Mouse (Mus musculus): ENCODE measurements around the gene Gm32717. TPM values are rescaled to one million over a fixed set of nuclear protein-coding genes. Genes with fewer than 3 reads are reported as not detected.
"Not testable (repeated sequence)": the region's sequence is repeated elsewhere in the genome, so short reads cannot be mapped to it uniquely, and the experiment has no call there.

The Gm32717 gene
- polyA plus RNA-seq (2014; fragmentation: Nextera tagmentation; extraction: Ambion mirVana) = 0.15 and 0.26 TPM in 2 replicates

- not testable (repeated sequence) for H3K27me3 ChIP-seq (ENCODE audit: control insufficient read depth, insufficient read depth, low read length); H3K4me1 ChIP-seq (replicated peaks; ENCODE audit: control insufficient read depth, insufficient read depth, low read length); H3K9me3 ChIP-seq (ENCODE audit: control insufficient read depth, low read length); DNase-seq (ENCODE audit: low spot score); H3K4me3 ChIP-seq (ENCODE audit: low read depth, low read length); H3K27ac ChIP-seq (ENCODE audit: low read depth, low read length); H3K4me2 ChIP-seq (replicated peaks; ENCODE audit: low read depth, low read length); H3K36me3 ChIP-seq (ENCODE audit: control insufficient read depth, insufficient read depth, low read length); H3K9ac ChIP-seq (ENCODE audit: low read depth, low read length); ATAC-seq (ENCODE audit: low FRiP score)
- WGBS = no CpG with 5 or more reads among the region's 13 CpGs
Measured at GRCm38 (mm10) chr10:118240680-118241079, at the start of gene Gm32717. Gene Gm32717, minus strand, starts transcription at chr10:118240780.

GRCm38 (mm10) chr10:118283016-118283415, 42.4 kb upstream of the Gm32717 start:
- not testable (repeated sequence) for H3K4me2 ChIP-seq (replicated peaks; ENCODE audit: low read depth, low read length); DNase-seq (ENCODE audit: low spot score)
- 100% methylated on average over 2 of the region's 5 CpGs for WGBS

GRCm38 (mm10) chr10:118282565-118282964, 42.0 kb upstream of the Gm32717 start:
- not testable (repeated sequence) for ATAC-seq (ENCODE audit: low FRiP score); H3K9ac ChIP-seq (ENCODE audit: low read depth, low read length); H3K4me2 ChIP-seq (replicated peaks; ENCODE audit: low read depth, low read length); H3K36me3 ChIP-seq (ENCODE audit: control insufficient read depth, insufficient read depth, low read length); H3K27ac ChIP-seq (ENCODE audit: low read depth, low read length); H3K9me3 ChIP-seq (ENCODE audit: control insufficient read depth, low read length); H3K4me3 ChIP-seq (ENCODE audit: low read depth, low read length); H3K4me1 ChIP-seq (replicated peaks; ENCODE audit: control insufficient read depth, insufficient read depth, low read length); H3K27me3 ChIP-seq (ENCODE audit: control insufficient read depth, insufficient read depth, low read length); DNase-seq (ENCODE audit: low spot score)
- 77% methylated on average over 6 of the region's 7 CpGs for WGBS

More at GRCm38 (mm10) chr10:118283016-118283415, 42.4 kb upstream of the Gm32717 start:
- H3K9ac ChIP-seq (ENCODE audit: low read depth, low read length); H3K4me1 ChIP-seq (replicated peaks; ENCODE audit: control insufficient read depth, insufficient read depth, low read length); H3K4me3 ChIP-seq (ENCODE audit: low read depth, low read length); ATAC-seq (ENCODE audit: low FRiP score); H3K27ac ChIP-seq (ENCODE audit: low read depth, low read length); H3K27me3 ChIP-seq (ENCODE audit: control insufficient read depth, insufficient read depth, low read length); H3K9me3 ChIP-seq (ENCODE audit: control insufficient read depth, low read length); H3K36me3 ChIP-seq (ENCODE audit: control insufficient read depth, insufficient read depth, low read length): not testable (repeated sequence)

GRCm38 (mm10) chr10:118278069-118278468, 37.5 kb upstream of the Gm32717 start:
- WGBS = no CpG with 5 or more reads among the region's 4 CpGs
- not testable (repeated sequence) for H3K9me3 ChIP-seq (ENCODE audit: control insufficient read depth, low read length); H3K4me1 ChIP-seq (replicated peaks; ENCODE audit: control insufficient read depth, insufficient read depth, low read length); H3K27ac ChIP-seq (ENCODE audit: low read depth, low read length); H3K36me3 ChIP-seq (ENCODE audit: control insufficient read depth, insufficient read depth, low read length); DNase-seq (ENCODE audit: low spot score); H3K4me2 ChIP-seq (replicated peaks; ENCODE audit: low read depth, low read length); H3K27me3 ChIP-seq (ENCODE audit: control insufficient read depth, insufficient read depth, low read length); H3K4me3 ChIP-seq (ENCODE audit: low read depth, low read length); H3K9ac ChIP-seq (ENCODE audit: low read depth, low read length); ATAC-seq (ENCODE audit: low FRiP score)

GRCm38 (mm10) chr10:118271416-118271815, 30.8 kb upstream of the Gm32717 start:
- WGBS = 100% methylated on average over 1 of the region's 2 CpGs
- H3K4me2 ChIP-seq (replicated peaks; ENCODE audit: low read depth, low read length); H3K27me3 ChIP-seq (ENCODE audit: control insufficient read depth, insufficient read depth, low read length); H3K9me3 ChIP-seq (ENCODE audit: control insufficient read depth, low read length); H3K4me3 ChIP-seq (ENCODE audit: low read depth, low read length); DNase-seq (ENCODE audit: low spot score); H3K4me1 ChIP-seq (replicated peaks; ENCODE audit: control insufficient read depth, insufficient read depth, low read length); H3K27ac ChIP-seq (ENCODE audit: low read depth, low read length); ATAC-seq (ENCODE audit: low FRiP score); H3K9ac ChIP-seq (ENCODE audit: low read depth, low read length); H3K36me3 ChIP-seq (ENCODE audit: control insufficient read depth, insufficient read depth, low read length): not testable (repeated sequence)

- DNase-seq (ENCODE audit: low spot score); ATAC-seq (ENCODE audit: low FRiP score); H3K27ac ChIP-seq (ENCODE audit: low read depth, low read length); H3K9ac ChIP-seq (ENCODE audit: low read depth, low read length); H3K36me3 ChIP-seq (ENCODE audit: control insufficient read depth, insufficient read depth, low read length); H3K9me3 ChIP-seq (ENCODE audit: control insufficient read depth, low read length); H3K4me3 ChIP-seq (ENCODE audit: low read depth, low read length); H3K4me2 ChIP-seq (replicated peaks; ENCODE audit: low read depth, low read length); H3K27me3 ChIP-seq (ENCODE audit: control insufficient read depth, insufficient read depth, low read length); H3K4me1 ChIP-seq (replicated peaks; ENCODE audit: control insufficient read depth, insufficient read depth, low read length): not testable (repeated sequence)
- WGBS = no CpG with 5 or more reads among the region's 8 CpGs
Measured at GRCm38 (mm10) chr10:118268812-118269211, 28.2 kb upstream of the Gm32717 start.

- H3K36me3 ChIP-seq (ENCODE audit: control insufficient read depth, insufficient read depth, low read length); H3K4me3 ChIP-seq (ENCODE audit: low read depth, low read length); H3K27me3 ChIP-seq (ENCODE audit: control insufficient read depth, insufficient read depth, low read length); H3K4me2 ChIP-seq (replicated peaks; ENCODE audit: low read depth, low read length); H3K4me1 ChIP-seq (replicated peaks; ENCODE audit: control insufficient read depth, insufficient read depth, low read length); DNase-seq (ENCODE audit: low spot score); H3K9ac ChIP-seq (ENCODE audit: low read depth, low read length); H3K9me3 ChIP-seq (ENCODE audit: control insufficient read depth, low read length); ATAC-seq (ENCODE audit: low FRiP score); H3K27ac ChIP-seq (ENCODE audit: low read depth, low read length): not testable (repeated sequence)
- WGBS = no CpG with 5 or more reads among the region's 13 CpGs
Measured at GRCm38 (mm10) chr10:118258388-118258787, 17.8 kb upstream of the Gm32717 start, which contains the start of gene Gm32802. Gene Gm32802, plus strand, starts transcription at chr10:118258688.

- Histone ChIP-seq H3K4me2 (replicated peaks; ENCODE audit: low read depth, low read length) (no peak overlapping the region), H3K27ac (ENCODE audit: low read depth, low read length) (no peak overlapping the region), H3K4me1 (replicated peaks; ENCODE audit: control insufficient read depth, insufficient read depth, low read length) (no peaks in the 10 kb centered on the region), H3K9me3 (ENCODE audit: control insufficient read depth, low read length) (no peaks in the 10 kb centered on the region), H3K9ac (ENCODE audit: low read depth, low read length) (no peak overlapping the region), H3K36me3 (ENCODE audit: control insufficient read depth, insufficient read depth, low read length) (no peaks in the 10 kb centered on the region), H3K4me3 (ENCODE audit: low read depth, low read length) (no peak overlapping the region), H3K27me3 (ENCODE audit: control insufficient read depth, insufficient read depth, low read length) (no peaks in the 10 kb centered on the region)
- ATAC-seq (ENCODE audit: low FRiP score) (peak; percentile 81), DNase-seq (ENCODE audit: low spot score) (peak; percentile 84)
- 45% methylated on average over 10 of the region's 10 CpGs for WGBS
Measured at GRCm38 (mm10) chr10:118250852-118251295, 10.3 kb upstream of the Gm32717 start.

GRCm38 (mm10) chr10:118249006-118249595, 8.5 kb upstream of the Gm32717 start:
- not testable (repeated sequence) for H3K9ac ChIP-seq (ENCODE audit: low read depth, low read length); H3K9me3 ChIP-seq (ENCODE audit: control insufficient read depth, low read length); H3K4me2 ChIP-seq (replicated peaks; ENCODE audit: low read depth, low read length); H3K4me1 ChIP-seq (replicated peaks; ENCODE audit: control insufficient read depth, insufficient read depth, low read length); H3K27me3 ChIP-seq (ENCODE audit: control insufficient read depth, insufficient read depth, low read length); DNase-seq (ENCODE audit: low spot score); H3K36me3 ChIP-seq (ENCODE audit: control insufficient read depth, insufficient read depth, low read length); ATAC-seq (ENCODE audit: low FRiP score); H3K27ac ChIP-seq (ENCODE audit: low read depth, low read length); H3K4me3 ChIP-seq (ENCODE audit: low read depth, low read length)
- WGBS = 88% methylated on average over 11 of the region's 11 CpGs
